Mouse (Mus musculus) liver, embryonic 16.5 days (tissue): ENCODE results near the gene Mrps27. TPM values are rescaled to one million over a fixed set of nuclear protein-coding genes. Genes with fewer than 3 reads are reported as not detected.

ENCODE experiments used
- ATAC-seq: fragments of 200-750 bp; cut with Nextera tagmentation; 2 replicates; pipeline ENCODE4 v1.8.0; 2017; ENCODE audit warnings: low read depth, mild to moderate bottlenecking, moderate number of reproducible peaks, moderate library complexity
- H3K27ac ChIP-seq: fragments of 300-500 bp; sonication (generic); 2 replicates; pipeline ENCODE4 v1.5.1; 2014; ENCODE audit warnings: mild to moderate bottlenecking, low read length
- H3K27me3 ChIP-seq: fragments of 300-500 bp; sonication (generic); 2 replicates; pipeline ENCODE4 v1.6.1; 2014; ENCODE audit warnings: low read depth, low read length, mixed read lengths; ENCODE audit not compliant: control insufficient read depth, insufficient read depth
- H3K36me3 ChIP-seq: fragments of 300-500 bp; sonication (generic); 2 replicates; pipeline ENCODE4 v1.6.1; 2014; ENCODE audit warnings: mild to moderate bottlenecking; ENCODE audit not compliant: control insufficient read depth, insufficient read depth
- H3K4me1 ChIP-seq: fragments of 300-500 bp; sonication (generic); 2 replicates; pipeline ENCODE4 v1.6.1; 2014; ENCODE audit warnings: low read depth, low read length, mixed read lengths; ENCODE audit not compliant: control insufficient read depth
- H3K4me2 ChIP-seq: fragments of 300-500 bp; sonication (generic); 2 replicates; pipeline ENCODE4 v1.6.1; 2014; ENCODE audit warnings: low read depth, low read length, mixed read lengths
- H3K4me3 ChIP-seq: fragments of 300-500 bp; sonication (generic); 2 replicates; pipeline ENCODE4 v1.5.1; 2014; ENCODE audit warnings: low read depth, mild to moderate bottlenecking, low read length
- H3K9ac ChIP-seq: fragments of 300-500 bp; sonication (generic); 2 replicates; pipeline ENCODE4 v1.6.1; 2014; ENCODE audit warnings: low read depth, low read length
- H3K9me3 ChIP-seq: fragments of 300-500 bp; sonication (generic); replicated peaks from 2 replicates; pipeline ENCODE4 v1.6.1; 2016; ENCODE audit warnings: low read length; ENCODE audit not compliant: control insufficient read depth
- WGBS: fragments of 180-500 bp; shearing (Covaris S2); extraction: QIAGEN DNeasy Blood & Tissue Kit; methylation state at CpG from one replicate; pipeline ENCODE4 v1.1.7; 2014; ENCODE audit not compliant: insufficient replicate concordance; 5-methylcytosine and 5-hydroxymethylcytosine counted together
- polyA plus RNA-seq: library from polyadenylated mRNA; unstranded; fragments of >200 nt; fragmentation: Nextera tagmentation; extraction: Ambion mirVana; gene quantifications from 2 replicates; pipeline ENCODE4 v1.2.1, GENCODE M21; 2015

The Mrps27 gene
- polyA plus RNA-seq: 23.7 and 24.9 TPM in 2 replicates

DNA sequence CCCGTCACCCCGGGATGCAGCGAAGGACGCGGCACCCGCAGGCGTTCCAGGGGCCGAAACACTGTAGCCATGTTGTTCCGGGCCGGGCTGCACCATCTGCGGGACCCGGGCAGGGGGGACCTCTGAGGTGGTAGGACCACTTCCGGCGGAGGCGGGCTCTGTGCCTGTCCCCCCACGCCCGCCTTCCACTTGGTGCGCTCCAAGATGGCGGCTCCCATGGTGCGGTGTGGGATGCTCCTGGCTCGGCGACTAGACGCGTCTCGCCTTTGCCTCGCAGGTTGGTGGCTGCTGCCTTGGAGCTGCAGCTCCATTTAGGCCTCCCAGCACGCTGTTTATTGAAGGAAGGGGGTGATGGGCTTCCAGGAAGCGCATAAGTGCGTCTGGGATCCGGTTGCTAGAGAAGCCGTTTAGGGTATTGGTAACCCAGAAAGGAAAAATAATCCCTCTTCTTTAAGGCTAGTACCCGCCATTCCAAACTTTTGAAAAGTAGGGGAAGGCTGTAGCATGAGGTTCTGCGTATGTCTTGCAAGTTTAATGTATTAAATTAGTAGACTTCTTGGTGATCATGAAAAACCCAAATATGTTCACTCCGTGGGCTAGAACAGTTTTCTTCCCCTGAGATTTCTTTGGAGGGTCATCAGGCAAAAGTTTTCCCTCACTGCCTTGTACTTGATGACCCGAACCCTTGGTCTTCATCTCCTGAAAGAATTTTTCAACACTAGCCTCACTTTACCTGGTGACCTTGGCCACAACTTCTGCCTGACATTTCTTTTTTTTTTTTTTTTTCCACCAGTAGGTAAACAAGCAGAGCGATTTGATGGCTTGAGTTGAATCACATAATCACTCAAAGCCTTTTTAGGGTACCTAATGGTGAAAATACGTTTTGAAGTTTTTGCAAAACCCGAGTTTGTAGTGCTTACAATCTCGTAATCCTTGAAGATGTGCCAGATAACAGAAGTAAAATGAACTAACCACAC is at the start of gene Mrps27, which contains the start of gene Ptcd2:
Gene Mrps27, plus strand, starts transcription at position 188 of the 977 bp plus-strand sequence.
Gene Ptcd2, minus strand, starts transcription at position 107 of the 977 bp plus-strand sequence.
- whole genome bisulfite sequencing: under 1% methylated on average over 38 of the region's 39 CpGs
- Histone ChIP-seq H3K36me3 (peaks cover 25% of the 10 kb centered on the region), H3K27me3 (no peaks in the 10 kb centered on the region), H3K4me2 (peak within 1 kb of the TSS; percentile 83), H3K9ac (peak within 1 kb of the TSS; percentile 82), H3K27ac (peak within 1 kb of the TSS; percentile 80), H3K4me1 (peaks cover 17% of the 10 kb centered on the region), H3K4me3 (peak within 1 kb of the TSS; percentile 97), H3K9me3 (no peaks in the 10 kb centered on the region)
- peak; percentile 99 for ATAC-seq

DNA sequence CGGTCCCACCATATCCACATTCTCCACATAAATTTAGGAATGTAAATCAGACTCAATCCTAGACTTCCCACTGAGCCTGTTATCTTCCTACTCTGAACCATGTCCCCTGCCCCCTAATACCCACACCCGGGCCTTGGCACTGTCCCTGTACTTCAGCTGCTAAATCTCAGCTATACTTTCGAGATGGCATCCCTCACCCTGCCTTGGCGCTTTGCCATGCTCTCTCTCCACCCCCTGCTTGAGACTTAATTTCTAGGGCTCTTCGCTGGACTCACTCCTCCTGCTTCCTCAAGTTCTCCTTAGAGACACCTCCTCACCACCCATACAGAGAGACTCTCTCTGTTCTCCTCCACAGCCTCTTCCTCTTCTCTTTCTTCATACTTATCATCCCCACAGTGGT is 44.7 kb upstream of the Mrps27 start:
- H3K27ac ChIP-seq: no peak overlapping the region
- no peaks in the 10 kb centered on the region for H3K4me1 ChIP-seq
- no peak for ATAC-seq
- no peak overlapping the region for H3K9ac ChIP-seq
- H3K4me2 ChIP-seq: no peak overlapping the region
- no peaks in the 10 kb centered on the region for H3K9me3 ChIP-seq
- H3K36me3 ChIP-seq: no peaks in the 10 kb centered on the region
- 61% methylated on average over 5 of the region's 5 CpGs for WGBS
- H3K4me3 ChIP-seq: no peak overlapping the region
- H3K27me3 ChIP-seq: no peaks in the 10 kb centered on the region

DNA sequence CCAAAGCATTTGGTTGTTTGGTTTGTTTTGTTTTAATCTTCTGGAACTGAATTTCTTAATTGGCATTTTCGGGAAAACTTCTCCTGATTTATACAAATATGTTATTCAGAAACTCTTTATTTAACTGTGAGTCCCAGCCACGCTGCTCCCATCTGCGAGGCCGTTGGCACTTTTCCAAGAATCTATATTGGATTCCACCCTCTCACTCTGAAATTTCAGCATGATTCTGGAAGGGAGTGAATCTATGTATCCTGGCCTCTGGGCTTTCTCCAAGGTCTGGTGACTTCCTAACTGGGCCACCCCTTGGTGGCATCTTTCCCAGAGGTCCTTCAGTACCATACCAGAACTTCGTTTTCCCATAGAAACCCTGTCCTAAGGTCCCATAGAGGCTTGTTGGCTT is 40.7 kb upstream of the Mrps27 start:
- no peak for ATAC-seq
- no peaks in the 10 kb centered on the region for H3K4me1 ChIP-seq
- H3K4me2 ChIP-seq: no peak overlapping the region
- H3K9ac ChIP-seq: no peak overlapping the region
- no peak overlapping the region for H3K27ac ChIP-seq
- H3K4me3 ChIP-seq: no peak overlapping the region
- WGBS: 53% methylated on average over 5 of the region's 5 CpGs
- H3K36me3 ChIP-seq: no peaks in the 10 kb centered on the region
- H3K27me3 ChIP-seq: no peaks in the 10 kb centered on the region
- H3K9me3 ChIP-seq: no peaks in the 10 kb centered on the region

DNA sequence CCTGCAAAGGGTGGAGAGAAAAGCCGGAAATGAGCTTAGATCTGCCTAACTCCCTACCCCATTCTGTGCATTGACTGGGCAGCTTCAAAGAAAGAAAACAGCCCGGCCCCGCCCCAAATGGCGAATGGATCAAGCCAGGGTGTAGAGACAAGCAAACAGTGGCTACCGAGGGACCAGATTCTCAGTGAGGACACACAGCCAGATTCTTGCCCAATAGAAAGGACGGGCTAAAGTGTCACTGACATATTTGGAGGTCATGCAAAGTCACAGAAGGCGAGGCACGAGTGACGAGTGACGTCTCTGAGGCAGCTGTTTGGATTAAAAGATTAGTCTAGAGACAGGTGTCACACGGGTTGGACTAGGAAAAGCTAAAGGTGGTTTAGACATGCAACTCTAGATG is 40.2 kb upstream of the Mrps27 start:
- Histone ChIP-seq H3K9me3 (no peaks in the 10 kb centered on the region), H3K27me3 (no peaks in the 10 kb centered on the region), H3K4me3 (no peak overlapping the region), H3K9ac (no peak overlapping the region), H3K27ac (no peak overlapping the region), H3K4me2 (no peak overlapping the region), H3K4me1 (no peaks in the 10 kb centered on the region), H3K36me3 (no peaks in the 10 kb centered on the region)
- 61% methylated on average over 11 of the region's 11 CpGs for WGBS
- ATAC-seq: no peak

DNA sequence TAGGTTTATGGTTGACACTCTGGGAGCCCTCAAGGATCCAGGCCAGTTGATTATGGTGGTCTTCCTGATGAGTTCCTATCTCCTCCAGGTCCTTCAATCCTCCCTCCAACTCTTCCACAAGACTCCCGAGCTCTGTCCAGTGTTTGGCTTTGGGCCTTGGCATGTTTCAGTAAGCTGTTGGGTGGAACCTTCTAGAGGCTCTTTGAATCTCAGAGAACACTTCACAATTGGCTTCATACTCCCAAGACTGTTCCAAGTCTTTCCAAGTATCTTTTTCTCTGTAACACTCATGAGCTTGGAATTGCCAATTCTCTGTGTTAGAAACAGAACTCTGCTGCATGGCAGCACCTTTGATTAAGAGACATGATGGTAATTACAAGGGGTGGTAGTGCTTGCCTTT is 39.4 kb upstream of the Mrps27 start:
- Histone ChIP-seq H3K4me2 (no peak overlapping the region), H3K9me3 (no peaks in the 10 kb centered on the region), H3K4me1 (no peaks in the 10 kb centered on the region), H3K4me3 (no peak overlapping the region), H3K36me3 (no peaks in the 10 kb centered on the region), H3K9ac (no peak overlapping the region), H3K27me3 (no peaks in the 10 kb centered on the region), H3K27ac (no peak overlapping the region)
- 58% methylated on average over 1 of the region's 1 CpGs for WGBS
- ATAC-seq: no peak

DNA sequence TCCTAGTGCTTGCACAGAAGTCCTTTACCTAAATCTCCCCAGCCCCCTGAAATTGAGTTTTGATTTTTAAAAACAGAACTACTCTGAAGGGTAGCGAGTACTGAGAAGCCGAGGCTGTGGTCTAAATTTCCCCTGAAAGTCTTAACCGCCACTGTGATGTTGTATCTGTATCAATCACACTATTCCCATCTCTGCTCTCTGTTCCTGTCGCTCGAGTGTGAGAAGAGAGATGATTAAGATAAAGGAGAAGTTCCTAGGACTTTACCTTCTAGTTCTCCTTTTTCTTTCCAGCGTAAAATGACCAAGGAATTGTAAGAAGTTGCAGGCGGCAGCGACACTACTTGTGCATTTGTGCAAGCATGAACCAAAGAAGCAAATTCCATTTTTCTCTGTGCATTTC is 38.4 kb upstream of the Mrps27 start:
- H3K9ac ChIP-seq: no peak overlapping the region
- no peaks in the 10 kb centered on the region for H3K9me3 ChIP-seq
- no peaks in the 10 kb centered on the region for H3K36me3 ChIP-seq
- no peak for ATAC-seq
- H3K4me3 ChIP-seq: no peak overlapping the region
- no peak overlapping the region for H3K27ac ChIP-seq
- no peaks in the 10 kb centered on the region for H3K4me1 ChIP-seq
- no peak overlapping the region for H3K4me2 ChIP-seq
- WGBS: 41% methylated on average over 8 of the region's 8 CpGs
- no peaks in the 10 kb centered on the region for H3K27me3 ChIP-seq

DNA sequence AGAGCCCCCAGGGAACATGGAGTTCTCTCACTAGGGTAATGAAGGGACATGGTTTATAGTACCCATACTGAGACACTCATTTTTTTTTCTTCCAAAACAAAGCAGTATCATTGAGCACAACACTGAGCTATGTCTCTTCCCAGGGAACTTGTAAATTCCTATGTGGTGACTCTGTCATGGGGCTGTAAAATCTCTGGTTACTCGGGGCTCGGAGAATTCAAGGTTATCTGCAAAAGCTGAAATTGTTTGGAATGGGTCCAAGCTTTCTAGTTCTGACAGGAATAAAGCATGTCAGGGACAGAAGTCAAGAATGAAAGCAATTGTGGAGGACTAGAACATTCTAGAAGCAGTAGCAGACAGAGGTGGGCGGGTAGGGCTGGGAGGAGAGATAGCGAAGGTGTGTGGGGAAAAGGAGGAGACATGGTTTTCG is 36.6 kb upstream of the Mrps27 start:
- 56% methylated on average over 5 of the region's 5 CpGs for WGBS
- no peak for ATAC-seq

DNA sequence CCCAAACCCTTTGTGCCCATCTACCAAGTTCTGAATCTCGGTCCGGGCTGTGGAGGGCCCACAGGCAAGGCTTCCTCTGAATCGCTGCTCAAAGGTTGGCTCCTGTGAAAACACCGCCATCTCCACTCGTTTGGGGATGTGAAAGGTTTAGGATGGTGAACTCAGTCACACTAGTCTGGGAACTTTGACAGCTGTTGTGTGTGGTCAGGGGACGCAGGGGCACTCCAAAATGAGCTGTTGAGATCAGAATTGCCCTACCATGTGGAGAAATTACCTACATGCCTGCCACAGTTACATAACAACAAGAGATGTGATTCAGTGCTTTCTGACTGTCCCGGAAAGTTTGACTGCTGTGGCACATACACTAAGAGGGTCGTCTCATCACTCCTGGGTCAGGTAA is 36.2 kb upstream of the Mrps27 start:
- WGBS: 63% methylated on average over 8 of the region's 8 CpGs
- no peak for ATAC-seq
- no peaks in the 10 kb centered on the region for H3K27me3 ChIP-seq
- no peaks in the 10 kb centered on the region for H3K9me3 ChIP-seq
- no peak overlapping the region for H3K4me3 ChIP-seq
- H3K27ac ChIP-seq: no peak overlapping the region
- H3K4me2 ChIP-seq: no peak overlapping the region
- H3K4me1 ChIP-seq: no peaks in the 10 kb centered on the region
- H3K36me3 ChIP-seq: no peaks in the 10 kb centered on the region
- H3K9ac ChIP-seq: no peak overlapping the region

More for the DNA sequence above, 36.6 kb upstream of the Mrps27 start:
- Histone ChIP-seq H3K4me3 (no peak overlapping the region), H3K27me3 (no peaks in the 10 kb centered on the region), H3K4me2 (no peak overlapping the region), H3K9ac (no peak overlapping the region), H3K36me3 (no peaks in the 10 kb centered on the region), H3K4me1 (no peaks in the 10 kb centered on the region), H3K27ac (no peak overlapping the region), H3K9me3 (no peaks in the 10 kb centered on the region)

DNA sequence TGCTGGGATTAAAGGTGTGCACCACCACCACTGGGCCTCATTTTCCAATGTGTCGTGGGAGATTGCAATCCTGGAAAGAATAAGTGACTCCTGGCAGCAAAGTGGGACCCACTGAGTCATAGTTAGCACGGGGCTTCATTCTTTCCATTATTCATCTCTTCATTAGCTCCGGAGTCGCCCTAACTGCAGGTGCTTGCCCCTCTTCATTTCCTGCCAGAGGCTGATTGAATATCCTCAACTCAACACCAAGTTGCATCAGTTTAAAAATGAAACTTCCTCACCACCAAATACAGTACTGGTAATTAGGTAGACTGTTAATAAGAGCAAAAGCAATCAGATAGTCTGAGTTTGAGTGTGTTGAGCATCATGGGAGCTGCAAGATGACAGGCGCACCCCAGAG is 30.5 kb upstream of the Mrps27 start:
- H3K4me1 ChIP-seq: no peaks in the 10 kb centered on the region
- 59% methylated on average over 5 of the region's 5 CpGs for WGBS
- peaks cover 2% of the 10 kb centered on the region; the same call in 1 of the 2 replicates for H3K36me3 ChIP-seq
- no peak overlapping the region for H3K9ac ChIP-seq
- no peaks in the 10 kb centered on the region for H3K27me3 ChIP-seq
- no peak overlapping the region for H3K4me2 ChIP-seq
- H3K27ac ChIP-seq: no peak overlapping the region
- no peak overlapping the region for H3K4me3 ChIP-seq
- H3K9me3 ChIP-seq: no peaks in the 10 kb centered on the region
- ATAC-seq: no peak
